Mouse (Mus musculus) central nervous system, embryonic 11.5 days (tissue): Measurements from ENCODE around the gene Thsd4. TPM values are rescaled to one million over a fixed set of nuclear protein-coding genes. Genes with fewer than 3 reads are reported as not detected.

Experiments
- polyA plus RNA-seq: library from polyadenylated mRNA; depleted of rRNA; stranded (reverse); fragments of >200 nt; gene quantifications from 2 replicates; pipeline ENCODE4 v1.2.3, GENCODE M21; 2012; rRNA removed

Gene Thsd4
- 6.5 and 8.3 TPM in 2 replicates for polyA plus RNA-seq

GRCm38 (mm10) chr9:60521806-60522264 lies at the start of gene Thsd4:
Gene Thsd4, minus strand, starts transcription at chr9:60522046.

GRCm38 (mm10) chr9:59960559-59960958 lies 561.3 kb downstream of the Thsd4 start, which contains the start of gene Nr2e3:
Gene Nr2e3, minus strand, starts transcription at chr9:59960659.

Other genes starting within 250 kb of the Thsd4 start
- 43.4 and 46.7 TPM in 2 replicates for gene Lrrc49, start 166.1 kb upstream of the Thsd4 start, polyA plus RNA-seq
- gene Larp6, start 190.9 kb upstream of the Thsd4 start, polyA plus RNA-seq = 2.2 and 2.4 TPM in 2 replicates